Mouse (Mus musculus): ENCODE measurements at regions not wholly inside any gene's neighbourhood (a gene's known extent, or its start where the extent isn't known, plus 50 kb on each side); places are given as distances from the start of the nearest gene placed in this dataset.

GRCm38 (mm10) chr1:77313119-77313518, 201.8 kb downstream of the Epha4 start:
- TF ChIP-seq CTCF (IDR thresholded peaks at IDR 0.05; ENCODE audit: control insufficient read depth, insufficient read depth, insufficient read length), result no peak
- TF ChIP-seq USF1 (IDR thresholded peaks at IDR 0.05; ENCODE audit: low read depth), result no peak
- TF ChIP-seq MYOD1 (IDR thresholded peaks at IDR 0.05; ENCODE audit: control insufficient read depth, insufficient read length, low read depth), result no peak
- no peak for TF ChIP-seq MYOG (IDR thresholded peaks at IDR 0.05; ENCODE audit: control insufficient read depth, extremely low read depth, insufficient read length)
- no peak for TF ChIP-seq MAX (IDR thresholded peaks at IDR 0.05)
- no peak for TF ChIP-seq FOSL1 (IDR thresholded peaks at IDR 0.05; ENCODE audit: insufficient read depth, low read length, poor library complexity, severe bottlenecking)

Data from C2C12 (cell line).